Mouse (Mus musculus) erythroblast, embryonic 14.5 days (primary cell): Measurements from ENCODE around the gene Lair1.

Source experiments
- GATA1 ChIP-seq: IDR thresholded peaks from 2 replicates; pipeline ENCODE4 v1.6.1; 2012; ENCODE audit warnings: low read length, inconsistent platforms, mixed read lengths
- TAL1 ChIP-seq: IDR thresholded peaks from 3 replicates; pipeline ENCODE4 v1.6.1; 2012; ENCODE audit warnings: low read length, inconsistent platforms, mixed read lengths

GRCm38 (mm10) chr7:4084161-4084560 lies 21.2 kb upstream of the Lair1 start:
- TF ChIP-seq GATA1 (no peak), TAL1 (no peak)
